Mouse (Mus musculus): ENCODE measurements around the gene Haus8.

GRCm38 (mm10) chr8:71282621-71283020 is 9.9 kb upstream of the Haus8 start:
- TF ChIP-seq CTCF (IDR thresholded peaks at IDR 0.05; ENCODE audit: borderline replicate concordance, insufficient read depth, low read depth, low read length) = no peak
- no peak for TF ChIP-seq POLR2A (IDR thresholded peaks at IDR 0.05; ENCODE audit: borderline replicate concordance, insufficient read depth, low read length)
